Mouse (Mus musculus): ENCODE measurements around the gene Shc2. TPM values are rescaled to one million over a fixed set of nuclear protein-coding genes. Genes with fewer than 3 reads are reported as not detected.

The Shc2 gene
- total RNA-seq, 2 experiments from 2014 or later, result 7.5 to 10.0 TPM

GRCm38 (mm10) chr10:79581501-79581900 lies 56.2 kb downstream of the Shc2 start:
- no peak for DNase-seq (ENCODE audit: low spot score)

GRCm38 (mm10) chr10:79580811-79581210 lies 56.9 kb downstream of the Shc2 start:
- DNase-seq (ENCODE audit: low spot score), result no peak

GRCm38 (mm10) chr10:79580356-79580755 lies 57.4 kb downstream of the Shc2 start:
- no peak for DNase-seq (ENCODE audit: low spot score)

GRCm38 (mm10) chr10:79579781-79580180 lies 57.9 kb downstream of the Shc2 start:
- DNase-seq (ENCODE audit: low spot score), result no peak

GRCm38 (mm10) chr10:79578891-79579290 lies 58.8 kb downstream of the Shc2 start:
- no peak for DNase-seq (ENCODE audit: low spot score)

- no peak for DNase-seq (ENCODE audit: low spot score)
These were observed 59.4 kb downstream of the Shc2 start for GRCm38 (mm10) chr10:79578276-79578675.

- DNase-seq (ENCODE audit: low spot score), result no peak
These were observed 60.3 kb downstream of the Shc2 start for GRCm38 (mm10) chr10:79577376-79577775.

- DNase-seq (ENCODE audit: low spot score), result no peak
These were observed 62.0 kb downstream of the Shc2 start for GRCm38 (mm10) chr10:79575754-79576153.

GRCm38 (mm10) chr10:79574796-79575195 lies 62.9 kb downstream of the Shc2 start:
- no peak for DNase-seq (ENCODE audit: low spot score)

- DNase-seq (ENCODE audit: low spot score), result no peak
These were observed 63.4 kb downstream of the Shc2 start for GRCm38 (mm10) chr10:79574350-79574749.

- DNase-seq (ENCODE audit: low spot score), result no peak
These were observed 64.1 kb downstream of the Shc2 start for GRCm38 (mm10) chr10:79573611-79574010.

- DNase-seq (ENCODE audit: low spot score), result no peak
These were observed 66.4 kb downstream of the Shc2 start for GRCm38 (mm10) chr10:79571314-79571713.

GRCm38 (mm10) chr10:79569921-79570320 lies 67.8 kb downstream of the Shc2 start:
- DNase-seq (ENCODE audit: low spot score), result no peak

Other genes starting within 250 kb of the Shc2 start
- gene Vmn2r83, start 169.2 kb downstream of the Shc2 start, total RNA-seq (2021), result not detected
- gene Plpp2, start 104.1 kb downstream of the Shc2 start, total RNA-seq (2021), result 1 to 10 TPM in 1 of 2 experiments, under 1 TPM in 1; 0.80 to 1.3 TPM
- gene Mier2, start 82.7 kb downstream of the Shc2 start, total RNA-seq (2021), result 10 to 100 TPM; 15.5 to 21.4 TPM
- not detected for gene Theg, start 50.6 kb downstream of the Shc2 start, total RNA-seq (2021)
- gene C2cd4c, start 23.9 kb downstream of the Shc2 start, total RNA-seq (2021), result under 1 TPM; 0.41 to 0.55 TPM
- gene Odf3l2, start 7.8 kb upstream of the Shc2 start, total RNA-seq (2021), result 100 to 1,000 TPM in 1 of 2 experiments, 10 to 100 TPM in 1; 42.1 to 178 TPM
- not detected for gene Madcam1, start 26.6 kb upstream of the Shc2 start, total RNA-seq (2021)
- 10 to 100 TPM; 19.1 to 19.7 TPM for gene Tpgs1, start 31.5 kb upstream of the Shc2 start, total RNA-seq (2021)
- gene Cdc34, start 44.3 kb upstream of the Shc2 start, total RNA-seq (2021), result 100 to 1,000 TPM; 388 to 419 TPM
- gene Gzmm, start 51.1 kb upstream of the Shc2 start, total RNA-seq (2021), result 10 to 100 TPM in 1 of 2 experiments, 1 to 10 TPM in 1; 8.3 to 10.1 TPM
- 100 to 1,000 TPM; 540 to 773 TPM for gene Bsg, start 66.6 kb upstream of the Shc2 start, total RNA-seq (2021)
- gene Hcn2, start 78.7 kb upstream of the Shc2 start, total RNA-seq (2021), result under 1 TPM; 0.47 to 0.66 TPM
- gene Polrmt, start 108.7 kb upstream of the Shc2 start, total RNA-seq (2021), result 10 to 100 TPM; 31.9 to 36.7 TPM
- gene Fgf22, start 117.2 kb upstream of the Shc2 start, total RNA-seq (2021), result not detected
- gene Rnf126, start 129.0 kb upstream of the Shc2 start, total RNA-seq (2021), result 10 to 100 TPM; 49.5 to 54.5 TPM
- 1 to 10 TPM; 1.2 to 1.9 TPM for gene Fstl3, start 139.4 kb upstream of the Shc2 start, total RNA-seq (2021)
- not detected for gene Prss57, start 153.0 kb upstream of the Shc2 start, total RNA-seq (2021)
- gene Palm, start 155.7 kb upstream of the Shc2 start, total RNA-seq (2021), result 10 to 100 TPM; 11.1 to 22.9 TPM
- under 1 TPM in 1 of 2 experiments, not detected in 1; 0.40 TPM for gene Misp, start 183.1 kb upstream of the Shc2 start, total RNA-seq (2021)
- 10 to 100 TPM; 12.7 to 22.7 TPM for gene Ptbp1, start 216.5 kb upstream of the Shc2 start, total RNA-seq (2021)
- not detected for gene Prtn3, start 236.6 kb upstream of the Shc2 start, total RNA-seq (2021)
- gene Plppr3, start 236.7 kb upstream of the Shc2 start, total RNA-seq (2021), result under 1 TPM; 0.11 to 0.17 TPM
- gene Elane, start 248.3 kb upstream of the Shc2 start, total RNA-seq (2021), result not detected

Measured in gastrocnemius, adult 18-20 months (tissue).